Mouse (Mus musculus) neural tube, embryonic 11.5 days (tissue): ENCODE data around the gene Ranbp17. TPM values are rescaled to one million over a fixed set of nuclear protein-coding genes. Genes with fewer than 3 reads are reported as not detected.
A peak's percentile ranks its signal among the peaks of the same experiment; 100 is the strongest.

Experiments
- ATAC-seq: fragments of 200-750 bp; cut with Nextera tagmentation; 2 replicates; pipeline ENCODE4 v1.8.0; 2017; ENCODE audit warnings: moderate number of reproducible peaks, mild to moderate bottlenecking, moderate TSS enrichment, moderate library complexity; ENCODE audit not compliant: insufficient read depth, low FRiP score, low TSS enrichment
- DNase-seq: peaks from one replicate; pipeline ENCODE4 v3.0.0-alpha.2; 2015; ENCODE audit warnings: low spot score
- H3K27ac ChIP-seq: fragments of 300-500 bp; sonication (generic); 2 replicates; pipeline ENCODE4 v1.5.1; 2014; ENCODE audit warnings: low read depth, mild to moderate bottlenecking, low read length
- H3K27me3 ChIP-seq: fragments of 300-500 bp; sonication (generic); 2 replicates; pipeline ENCODE4 v1.6.1; 2014; ENCODE audit warnings: mild to moderate bottlenecking, low read length, mixed read lengths; ENCODE audit not compliant: control insufficient read depth, insufficient read depth
- H3K36me3 ChIP-seq: fragments of 300-500 bp; sonication (generic); 2 replicates; pipeline ENCODE4 v1.6.1; 2014; ENCODE audit warnings: mild to moderate bottlenecking, low read length, moderate library complexity, mixed read lengths; ENCODE audit not compliant: control insufficient read depth, insufficient read depth
- H3K4me1 ChIP-seq: fragments of 300-500 bp; sonication (generic); 2 replicates; pipeline ENCODE4 v1.6.1; 2014; ENCODE audit warnings: low read length, mixed read lengths; ENCODE audit not compliant: control insufficient read depth, insufficient read depth
- H3K4me2 ChIP-seq: fragments of 300-500 bp; sonication (generic); 2 replicates; pipeline ENCODE4 v1.6.1; 2014; ENCODE audit warnings: low read depth, mild to moderate bottlenecking, moderate library complexity
- H3K4me3 ChIP-seq: fragments of 300-500 bp; sonication (generic); 2 replicates; pipeline ENCODE4 v1.5.1; 2014; ENCODE audit warnings: low read depth, low read length
- H3K9ac ChIP-seq: fragments of 300-500 bp; sonication (generic); 2 replicates; pipeline ENCODE4 v1.6.1; 2014; ENCODE audit warnings: mild to moderate bottlenecking, low read length
- H3K9me3 ChIP-seq: fragments of 300-500 bp; sonication (generic); 2 replicates; pipeline ENCODE4 v1.6.1; 2016; ENCODE audit warnings: low read length; ENCODE audit not compliant: control insufficient read depth
- WGBS: fragments of 180-500 bp; shearing (Covaris S2); extraction: QIAGEN DNeasy Blood & Tissue Kit; methylation state at CpG from one replicate; pipeline ENCODE4 v1.1.7; 2014; 5-methylcytosine and 5-hydroxymethylcytosine counted together
- polyA plus RNA-seq: library from polyadenylated mRNA; unstranded; fragments of >200 nt; fragmentation: Nextera tagmentation; extraction: Ambion mirVana; gene quantifications from 2 replicates; pipeline ENCODE4 v1.2.1, GENCODE M21; 2014

Gene Ranbp17
- polyA plus RNA-seq, 1 experiment from 2014 or later: 18.3 TPM

DNA sequence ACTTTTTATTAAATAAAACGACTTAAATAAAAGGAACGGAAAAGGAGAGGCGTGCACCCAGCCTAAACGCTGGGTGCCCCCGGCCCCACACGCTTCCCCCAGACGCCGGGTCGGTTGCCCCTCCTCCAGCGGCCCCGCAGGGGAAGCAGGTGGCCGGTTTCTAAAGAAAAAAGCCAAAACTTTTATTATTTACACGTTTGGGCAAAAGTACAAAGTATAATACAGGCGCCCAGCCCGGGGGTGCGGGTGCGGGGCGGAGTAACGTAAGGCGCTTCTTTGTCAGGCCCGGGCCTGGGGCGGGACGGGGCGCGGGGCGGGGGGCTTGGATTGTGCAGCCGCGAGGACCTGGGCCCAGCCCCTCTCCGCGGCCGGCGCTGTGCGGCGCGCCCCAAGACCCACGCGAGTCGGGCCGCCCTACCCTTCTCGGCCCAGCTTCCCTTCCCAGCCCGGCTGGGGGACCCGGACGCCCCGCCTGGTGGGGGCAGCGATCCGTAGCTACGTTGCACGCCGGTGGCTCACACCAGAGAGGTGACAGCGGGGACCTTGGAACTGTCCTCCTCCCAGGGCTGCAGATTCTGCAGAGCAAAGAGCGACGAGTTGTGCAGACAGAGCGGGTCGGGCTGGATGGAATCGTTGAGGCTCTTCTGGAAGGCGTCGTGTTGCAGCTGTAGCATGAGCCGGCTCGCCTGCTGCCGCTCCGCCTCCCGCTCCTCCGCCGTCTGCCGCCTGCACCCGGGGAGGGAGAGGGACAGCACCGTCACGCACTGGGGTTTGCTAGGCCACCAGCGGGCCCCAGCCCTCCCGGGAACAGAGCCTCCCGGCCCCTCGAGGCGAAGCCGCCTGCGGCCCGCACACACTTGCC lies 312.6 kb downstream of the Ranbp17 start:
- peaks cover 97% of the 10 kb centered on the region for H3K27me3 ChIP-seq
- peak overlapping the region; percentile 59 for H3K9ac ChIP-seq
- H3K27ac ChIP-seq: peak overlapping the region; percentile 53
- WGBS: under 1% methylated on average over 70 of the region's 76 CpGs
- ATAC-seq: peak; percentile 32
- peak overlapping the region; percentile 49 for H3K4me2 ChIP-seq
- DNase-seq: peak; percentile 74
- peaks cover 3% of the 10 kb centered on the region; the same call in 1 of the 2 replicates for H3K9me3 ChIP-seq
- H3K4me3 ChIP-seq: peak overlapping the region; percentile 43
- H3K36me3 ChIP-seq: no peaks in the 10 kb centered on the region
- peaks cover 27% of the 10 kb centered on the region for H3K4me1 ChIP-seq

DNA sequence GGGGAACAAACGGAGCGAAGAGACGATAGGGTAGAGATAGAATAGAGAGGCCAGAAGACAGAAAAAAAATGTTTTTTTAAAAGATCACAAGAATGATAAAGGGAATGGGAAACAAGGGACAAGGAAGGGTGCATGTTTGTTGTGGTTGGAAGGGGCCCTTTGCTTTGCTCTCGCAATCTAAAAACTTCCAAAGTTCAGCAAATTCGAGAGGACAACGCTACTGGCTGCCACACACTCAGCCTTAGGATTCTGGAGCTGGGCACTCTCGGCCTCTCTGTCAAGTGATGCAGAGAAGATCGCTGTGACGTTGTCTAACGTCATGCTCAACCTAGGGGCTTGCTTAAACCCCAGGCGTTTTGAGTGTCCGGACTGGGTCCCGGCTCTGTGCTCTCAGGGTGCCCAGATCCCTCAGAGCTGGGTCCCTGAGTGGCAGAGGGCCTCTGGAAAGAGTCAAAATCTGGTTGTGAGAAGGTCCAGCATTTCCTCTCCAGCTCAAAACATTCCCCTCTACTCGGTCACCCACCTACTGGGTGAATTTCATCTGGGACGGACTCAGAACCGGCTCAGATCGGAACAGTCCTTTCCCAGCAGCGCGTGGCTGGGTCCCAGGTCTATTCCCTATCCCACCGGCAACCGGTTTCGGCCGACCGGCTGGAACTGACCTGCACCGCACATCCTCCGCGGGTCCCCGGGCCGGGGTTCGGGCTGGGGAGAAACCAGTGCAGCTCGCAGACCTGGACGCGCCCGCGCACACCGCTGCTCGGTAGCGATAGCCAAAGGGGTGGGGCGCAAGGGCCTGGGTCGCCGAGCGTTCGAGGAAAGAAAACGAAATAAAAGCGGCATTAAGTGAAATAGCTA lies 313.4 kb downstream of the Ranbp17 start:
- Histone ChIP-seq H3K36me3 (no peaks in the 10 kb centered on the region), H3K4me2 (peak overlapping the region; percentile 49), H3K9me3 (peaks cover 3% of the 10 kb centered on the region; the same call in 1 of the 2 replicates), H3K9ac (peak overlapping the region; percentile 59), H3K27me3 (peaks cover 97% of the 10 kb centered on the region), H3K4me3 (peak overlapping the region; percentile 43), H3K27ac (0 out of 2 replicates have a peak overlapping the region, but pooled peaks have one; percentile 53), H3K4me1 (peaks cover 27% of the 10 kb centered on the region)
- DNase-seq (peak; percentile 68), ATAC-seq (no peak)
- WGBS: under 1% methylated on average over 45 of the region's 45 CpGs

- H3K36me3 ChIP-seq: no peaks in the 10 kb centered on the region
- peak overlapping the region; percentile 2; the same call in 1 of the 2 replicates for H3K9ac ChIP-seq
- ATAC-seq (no peak), DNase-seq (peak; percentile 49)
- peak overlapping the region; percentile 18; the same call in 1 of the 2 replicates for H3K4me3 ChIP-seq
- peak overlapping the region; percentile 27; the same call in 1 of the 2 replicates for H3K4me2 ChIP-seq
- H3K4me1 ChIP-seq: peaks cover 26% of the 10 kb centered on the region
- 2% methylated on average over 15 of the region's 15 CpGs for WGBS
- H3K27ac ChIP-seq: no peak overlapping the region
- peaks cover 91% of the 10 kb centered on the region for H3K27me3 ChIP-seq
- H3K9me3 ChIP-seq: peaks cover 3% of the 10 kb centered on the region; the same call in 1 of the 2 replicates
Measured at GRCm38 (mm10) chr11:33199117-33199514, 314.4 kb downstream of the Ranbp17 start.

DNA sequence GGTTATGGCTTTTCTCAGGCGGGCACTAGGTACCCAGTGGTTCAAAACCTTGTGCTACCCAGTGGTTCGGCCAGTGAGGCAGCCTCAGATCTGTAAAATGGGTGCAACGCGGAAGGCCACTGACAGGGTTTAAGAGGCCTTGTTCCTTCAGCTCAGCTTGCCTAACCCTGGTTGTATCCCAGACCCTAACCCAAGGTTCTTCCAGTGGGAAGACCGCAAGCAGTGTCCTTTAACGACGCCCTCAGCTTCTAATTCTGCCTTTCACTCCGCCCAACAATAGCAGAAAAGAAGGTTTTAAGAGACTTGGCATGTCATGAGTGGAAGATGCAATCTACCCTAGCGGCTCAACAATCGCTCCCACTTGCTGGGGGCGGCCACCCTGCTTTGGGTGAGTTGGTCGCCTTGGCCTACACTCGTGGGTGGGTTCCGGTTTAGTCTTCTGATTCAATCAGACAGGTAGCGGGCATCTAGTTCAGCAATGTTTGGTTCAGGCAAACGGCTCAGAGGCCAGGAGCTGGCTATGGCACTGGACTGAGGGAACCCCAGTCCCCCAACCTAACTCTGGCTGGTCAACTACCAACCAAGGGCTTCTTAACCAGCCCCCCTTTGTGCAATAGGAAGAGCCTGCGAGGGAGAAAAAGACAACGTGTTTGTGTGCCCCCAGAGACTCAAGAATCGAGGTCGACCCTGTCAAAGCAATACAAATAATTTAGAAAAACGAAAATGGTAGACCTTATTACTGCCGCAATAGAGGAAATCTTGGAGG lies 315.0 kb downstream of the Ranbp17 start:
- H3K27ac ChIP-seq: no peak overlapping the region
- H3K9me3 ChIP-seq: peaks cover 3% of the 10 kb centered on the region; the same call in 1 of the 2 replicates
- no peak for ATAC-seq
- peak; percentile 44 for DNase-seq
- H3K9ac ChIP-seq: no peak overlapping the region
- peaks cover 91% of the 10 kb centered on the region for H3K27me3 ChIP-seq
- H3K4me1 ChIP-seq: peaks cover 22% of the 10 kb centered on the region
- H3K4me2 ChIP-seq: peak overlapping the region; percentile 27; the same call in 1 of the 2 replicates
- no peaks in the 10 kb centered on the region for H3K36me3 ChIP-seq
- WGBS: 17% methylated on average over 22 of the region's 22 CpGs
- 0 out of 2 replicates have a peak overlapping the region, but pooled peaks have one; percentile 18 for H3K4me3 ChIP-seq

DNA sequence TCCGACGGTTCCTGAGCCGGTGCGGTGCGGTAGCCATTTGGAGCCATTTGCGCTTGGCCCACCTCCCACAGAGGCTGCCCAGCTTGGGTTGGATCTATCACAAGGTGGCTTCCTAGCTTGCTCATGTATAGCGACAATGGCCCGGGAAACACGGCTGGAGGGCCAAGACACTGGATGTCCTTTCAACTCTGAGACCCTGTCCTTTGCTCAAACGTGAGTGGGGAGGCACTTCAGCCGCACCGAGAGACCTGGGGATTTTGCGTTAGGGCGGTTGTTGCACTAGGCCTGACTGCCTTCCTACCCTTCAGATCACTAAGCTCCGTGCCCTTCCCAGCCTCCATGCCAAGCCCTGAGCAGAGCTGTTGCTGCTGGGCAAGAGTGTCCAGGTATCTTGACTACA lies 315.9 kb downstream of the Ranbp17 start:
- DNase-seq (peak; percentile 38), ATAC-seq (no peak)
- H3K27ac ChIP-seq: no peak overlapping the region
- no peaks in the 10 kb centered on the region for H3K36me3 ChIP-seq
- H3K4me1 ChIP-seq: peaks cover 15% of the 10 kb centered on the region
- H3K9ac ChIP-seq: no peak overlapping the region
- 0 out of 2 replicates have a peak overlapping the region, but pooled peaks have one; percentile 9 for H3K4me2 ChIP-seq
- no peak overlapping the region for H3K4me3 ChIP-seq
- H3K9me3 ChIP-seq: peaks cover 3% of the 10 kb centered on the region; the same call in 1 of the 2 replicates
- WGBS: 16% methylated on average over 15 of the region's 15 CpGs
- H3K27me3 ChIP-seq: peaks cover 90% of the 10 kb centered on the region

GRCm38 (mm10) chr11:33197133-33197514 lies 316.4 kb downstream of the Ranbp17 start:
- Histone ChIP-seq H3K4me3 (no peak overlapping the region), H3K4me1 (peaks cover 15% of the 10 kb centered on the region), H3K9me3 (peaks cover 3% of the 10 kb centered on the region; the same call in 1 of the 2 replicates), H3K27ac (no peak overlapping the region), H3K36me3 (no peaks in the 10 kb centered on the region), H3K27me3 (peaks cover 85% of the 10 kb centered on the region), H3K4me2 (no peak overlapping the region), H3K9ac (no peak overlapping the region)
- no peak for ATAC-seq
- DNase-seq: no peak
- WGBS: 23% methylated on average over 13 of the region's 13 CpGs

DNA sequence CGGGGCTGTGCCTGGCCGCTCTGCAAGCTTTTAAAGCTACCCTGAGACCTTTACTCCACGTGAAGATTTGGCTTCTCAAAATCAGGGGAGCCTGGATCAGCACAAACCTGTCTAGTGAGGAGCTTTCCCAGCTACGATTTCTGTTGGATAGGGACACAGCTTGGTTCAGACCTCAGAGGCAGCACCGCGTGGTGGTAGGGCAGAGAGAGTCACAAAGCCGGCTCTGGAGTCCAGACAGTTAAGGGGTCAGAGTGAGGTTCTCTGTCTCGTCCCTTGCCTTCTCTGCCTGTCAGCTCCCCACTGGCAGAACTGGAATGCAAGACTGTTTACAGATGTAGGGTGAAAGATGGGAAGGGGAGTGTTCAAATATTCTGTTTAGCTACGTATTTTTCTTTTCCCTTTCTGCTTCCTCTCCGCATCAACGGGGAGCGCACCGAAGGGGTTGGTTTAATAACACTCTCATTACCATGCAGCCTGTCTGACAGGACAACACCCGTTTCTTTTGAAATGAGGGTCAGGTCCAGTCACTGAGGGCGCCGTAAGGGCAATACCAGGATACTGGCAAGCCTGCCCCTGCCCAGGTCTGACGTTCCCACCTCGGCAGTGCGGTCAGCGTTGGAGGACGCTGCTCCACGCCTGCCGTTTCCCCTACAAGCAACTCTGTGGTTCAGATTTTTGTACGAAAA lies 317.0 kb downstream of the Ranbp17 start:
- 12% methylated on average over 24 of the region's 24 CpGs for WGBS
- Histone ChIP-seq H3K4me2 (no peak overlapping the region), H3K4me3 (no peak overlapping the region), H3K9ac (no peak overlapping the region), H3K9me3 (peaks cover 3% of the 10 kb centered on the region; the same call in 1 of the 2 replicates), H3K27me3 (peaks cover 82% of the 10 kb centered on the region), H3K36me3 (no peaks in the 10 kb centered on the region), H3K27ac (no peak overlapping the region), H3K4me1 (peaks cover 13% of the 10 kb centered on the region)
- DNase-seq: peak; percentile 26
- ATAC-seq: no peak
